In genomic region chr4:126162544-126163066, GRCm38 (mm10) we compare ENCODE assay signal across 8 mouse cellular contexts. TPM values are rescaled to one million over a fixed set of nuclear protein-coding genes. Genes with fewer than 3 reads are reported as not detected.
DNase-seq lines count a peak whose midpoint lies in the region; ATAC-seq lines count a peak whose summit lies in the region.

No protein-coding gene starts in this region.

- peak; percentile 89 for DNase-seq in adrenal gland, adult 8-10 months
- DNase-seq in embryo, embryonic 11 days, result peak; percentile 90
- peak; percentile 93 for DNase-seq in gastrocnemius, postnatal 14 days
- DNase-seq in left cerebral cortex, adult 9 months (ENCODE audit: low spot score in 2 of 2), result peak; percentile 43 to 81
- peak; percentile 78 to 83 for DNase-seq in right cerebral cortex, adult 2 months (ENCODE audit: low spot score in 2 of 2)
- peak; percentile 91 for DNase-seq in urinary bladder, adult 2 months (ENCODE audit: low spot score)

- intact Hi-C loops in gastrocnemius, postnatal 14 days (cut with DNase I; ENCODE audit: low total_unique reads), result no loop called here

- no peaks in the 10 kb centered on the region for H3K9me3 ChIP-seq in megakaryocyte, embryonic 14.5 days

- H3K36me3 ChIP-seq in megakaryocyte, embryonic 14.5 days (replicated peaks; ENCODE audit: low read length), result peaks cover 34% of the 10 kb centered on the region

- H3K27me3 ChIP-seq in megakaryocyte, embryonic 14.5 days (replicated peaks), result peaks cover 1% of the 10 kb centered on the region

- peak; percentile 92 for ATAC-seq in inflammation-experienced regulatory T-cells, adult 6 months

- peak overlapping the region; percentile 88 for H3K4me3 ChIP-seq in megakaryocyte, embryonic 14.5 days (replicated peaks)

- peaks cover 18% of the 10 kb centered on the region for H3K4me1 ChIP-seq in megakaryocyte, embryonic 14.5 days

RNA-seq across cellular contexts. Expression of gene Sh3d21, which starts 0.7 kb away (rescaled TPM):
- 1 to 10 TPM; 2.7 to 5.0 (median 4.3) TPM for total RNA-seq in adrenal gland, adult 8-10 months (2022)
- total RNA-seq in gastrocnemius, postnatal 14 days (2021), result 1 to 10 TPM; 1.1 to 1.2 TPM
- polyA plus RNA-seq in inflammation-experienced regulatory T-cells, adult 6 months (2017; shearing (Covaris generic)), result 1 to 10 TPM in 1 of 3 experiments, under 1 TPM in 2; 0.24 to 1.3 (median 0.59) TPM
- 0.16 and 1.2 TPM in 2 replicates for polyA plus RNA-seq in megakaryocyte, embryonic 14.5 days (2012; ENCODE audit: insufficient read depth, low replicate concordance)
- 10.1 and 11.8 TPM in 2 replicates for polyA plus RNA-seq in urinary bladder, adult 2 months (2012; rRNA removed)

RNA-seq across cellular contexts. Expression of gene Eva1b, which starts 15.1 kb away (rescaled TPM):
- total RNA-seq in adrenal gland, adult 8-10 months (2022), result 10 to 100 TPM; 21.1 to 32.2 (median 27.0) TPM
- 10 to 100 TPM; 16.2 to 16.6 TPM for total RNA-seq in gastrocnemius, postnatal 14 days (2021)
- 10 to 100 TPM in 2 of 3 experiments, 1 to 10 TPM in 1; 8.5 to 14.5 (median 11.7) TPM for polyA plus RNA-seq in inflammation-experienced regulatory T-cells, adult 6 months (2017; shearing (Covaris generic))
- 18.4 and 56.4 TPM in 2 replicates for polyA plus RNA-seq in megakaryocyte, embryonic 14.5 days (2012; ENCODE audit: insufficient read depth, low replicate concordance)
- 64.1 and 68.0 TPM in 2 replicates for polyA plus RNA-seq in urinary bladder, adult 2 months (2012; rRNA removed)

RNA-seq across cellular contexts. Expression of gene Thrap3, which starts 40.0 kb away (rescaled TPM):
- total RNA-seq in adrenal gland, adult 8-10 months (2022), result 100 to 1,000 TPM; 203 to 250 (median 221) TPM
- 10 to 100 TPM; 92.1 to 99.3 TPM for total RNA-seq in gastrocnemius, postnatal 14 days (2021)
- polyA plus RNA-seq in inflammation-experienced regulatory T-cells, adult 6 months (2017; shearing (Covaris generic)), result 100 to 1,000 TPM; 198 to 359 (median 205) TPM
- 40.8 and 101 TPM in 2 replicates for polyA plus RNA-seq in megakaryocyte, embryonic 14.5 days (2012; ENCODE audit: insufficient read depth, low replicate concordance)
- polyA plus RNA-seq in urinary bladder, adult 2 months (2012; rRNA removed), result 111 and 130 TPM in 2 replicates

RNA-seq across cellular contexts. Expression of gene Stk40, which starts 58.8 kb away (rescaled TPM):
- 10 to 100 TPM; 33.9 to 38.7 (median 37.6) TPM for total RNA-seq in adrenal gland, adult 8-10 months (2022)
- 10 to 100 TPM; 25.1 to 41.9 TPM for total RNA-seq in gastrocnemius, postnatal 14 days (2021)
- polyA plus RNA-seq in inflammation-experienced regulatory T-cells, adult 6 months (2017; shearing (Covaris generic)), result 10 to 100 TPM; 11.0 to 27.7 (median 16.5) TPM
- 99.5 and 105 TPM in 2 replicates for polyA plus RNA-seq in megakaryocyte, embryonic 14.5 days (2012; ENCODE audit: insufficient read depth, low replicate concordance)
- 26.3 and 40.8 TPM in 2 replicates for polyA plus RNA-seq in urinary bladder, adult 2 months (2012; rRNA removed)

Comparison
In these comparisons a context has a peak if more than half of its experiments do, and no peak if none do; other contexts are left out.
1. Peak in every context shown above with its lines: DNase-seq, ATAC-seq and H3K4me3 ChIP-seq.